Mouse (Mus musculus) gastrocnemius, adult 2 months (tissue): ENCODE data around the gene Dusp14. TPM values are rescaled to one million over a fixed set of nuclear protein-coding genes. Genes with fewer than 3 reads are reported as not detected.

Experiments
- DNase-seq: peaks from one replicate; pipeline ENCODE4 v3.0.0; 2022
- H3K27ac ChIP-seq: fragments of 200-600 bp; 2 replicates; pipeline ENCODE4 v1.8.1; 2022; ENCODE audit warnings: mild to moderate bottlenecking
- H3K4me3 ChIP-seq: fragments of 200-600 bp; 2 replicates; pipeline ENCODE4 v1.8.1; 2022; ENCODE audit warnings: mild to moderate bottlenecking, moderate library complexity
- CTCF ChIP-seq: fragments of 200-600 bp; IDR thresholded peaks from 2 replicates; pipeline ENCODE4 v1.8.1; 2022; ENCODE audit warnings: antibody characterized with exemption, mild to moderate bottlenecking, moderate library complexity
- intact Hi-C: fragments of 180-260 bp; cut with DNase I; formaldehyde crosslinking; loops from one replicate; pipeline ENCODE4 v1.15.1; 2025
- total RNA-seq, 2 experiments: library from RNA; stranded (reverse); gene quantifications; 2 replicates each; pipeline ENCODE4 v1.2.3; 2021

Dusp14 gene
- total RNA-seq, 2 experiments from 2014 or later, result 6.1 to 7.9 TPM

DNA sequence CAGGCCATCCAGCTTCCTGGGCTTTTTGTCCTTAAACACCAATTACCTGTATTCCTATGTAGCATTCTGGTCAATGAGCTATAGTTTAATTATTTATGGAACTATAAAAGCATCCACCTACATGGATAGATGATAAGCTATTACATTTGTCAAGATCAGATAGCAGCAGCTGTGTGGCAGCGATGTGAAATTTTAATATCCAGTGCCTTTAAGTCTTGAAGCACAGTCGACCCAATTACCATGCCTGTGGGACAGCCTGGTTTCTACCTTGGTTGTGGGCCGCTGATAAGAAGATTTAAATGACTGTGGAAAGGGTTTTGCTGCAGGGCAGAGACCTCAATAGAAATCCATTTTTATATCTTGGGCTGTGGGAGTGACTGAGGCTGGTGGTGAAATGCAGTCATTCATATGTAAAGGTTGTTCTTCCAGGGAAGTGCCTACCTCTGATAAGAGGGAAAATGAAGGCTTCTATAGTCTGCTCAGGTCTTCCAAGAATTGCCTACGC is 69.6 kb downstream of the Dusp14 start:
- TF ChIP-seq CTCF, result no peak
- DNase-seq, result no peak
- no peak overlapping the region for H3K27ac ChIP-seq
- intact Hi-C loops, result loop anchor here (5.0 kb wide), 1 partner anchor 33 kb away; no protein-coding TSS in a partner anchor
- no peak overlapping the region for H3K4me3 ChIP-seq

DNA sequence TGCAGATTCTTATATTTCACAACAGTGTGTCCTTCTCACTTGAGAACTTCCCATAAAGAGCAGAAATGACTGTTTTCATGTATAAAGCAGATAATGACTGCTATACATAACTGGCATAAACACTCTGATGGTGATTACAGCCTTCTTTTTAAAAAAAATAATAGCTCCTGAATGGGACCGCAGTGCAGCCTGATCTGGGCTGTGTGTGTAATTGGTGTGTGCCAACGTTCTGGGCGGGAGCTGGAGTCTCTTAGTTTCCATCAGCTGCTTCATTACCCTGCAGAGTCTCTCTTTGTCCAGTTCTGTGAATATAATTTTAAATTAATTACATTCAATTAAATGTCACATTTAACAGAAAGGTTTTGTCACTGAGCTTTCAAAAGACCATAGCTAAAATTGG is 70.1 kb downstream of the Dusp14 start:
- no peak for TF ChIP-seq CTCF
- intact Hi-C loops, result loop anchor here (5.0 kb wide), 1 partner anchor 33 kb away; no protein-coding TSS in a partner anchor
- no peak overlapping the region for H3K27ac ChIP-seq
- DNase-seq, result no peak
- no peak overlapping the region for H3K4me3 ChIP-seq

Other genes starting within 250 kb of the Dusp14 start
- gene Hnf1b, start 219.2 kb downstream of the Dusp14 start, total RNA-seq, result not detected
- 10 to 100 TPM in 1 of 2 experiments, 1 to 10 TPM in 1; 9.6 to 10.8 TPM for gene Ddx52, start 127.2 kb downstream of the Dusp14 start, total RNA-seq
- 10 to 100 TPM; 40.8 to 41.8 TPM for gene Synrg, start 104.8 kb downstream of the Dusp14 start, total RNA-seq
- gene Tada2a, start 60.3 kb upstream of the Dusp14 start, total RNA-seq, result 10 to 100 TPM; 11.6 to 12.2 TPM
- 10 to 100 TPM; 14.9 to 22.8 TPM for gene Acaca, start 60.4 kb upstream of the Dusp14 start, total RNA-seq
- not detected for gene Gm11437, start 98.2 kb upstream of the Dusp14 start, total RNA-seq